Mouse (Mus musculus) stomach, postnatal 0 days (tissue): Measurements from ENCODE around the gene Os9.

Experiments used
- CTCF ChIP-seq: IDR thresholded peaks from 2 replicates; pipeline ENCODE4 v1.5.1; 2016; ENCODE audit warnings: antibody characterized with exemption, low read depth, mild to moderate bottlenecking, moderate library complexity
- EP300 ChIP-seq: optimal IDR thresholded peaks from 2 replicates; pipeline ENCODE3; 2016; ENCODE audit warnings: antibody characterized with exemption

DNA sequence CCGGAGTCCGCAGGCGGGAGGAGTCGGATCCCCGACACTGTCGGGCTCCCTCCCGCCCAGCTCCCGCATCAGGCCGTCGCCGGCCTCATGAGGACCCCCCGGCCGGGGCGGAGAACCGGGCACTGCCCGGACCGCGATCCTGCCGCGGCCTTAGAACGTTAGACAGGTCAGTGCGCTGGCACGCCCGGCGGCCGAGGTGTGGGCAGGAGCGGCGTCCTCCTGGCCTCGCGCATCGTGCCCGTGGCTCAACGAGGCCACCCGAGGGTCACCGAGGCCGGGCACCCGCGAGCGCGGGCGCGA lies 44.4 kb upstream of the Os9 start:
- TF ChIP-seq EP300 (no peak), CTCF (no peak)
